Mouse (Mus musculus) gonadal fat pad, adult 2 months (tissue): ENCODE results near the gene Rps11. TPM values are rescaled to one million over a fixed set of nuclear protein-coding genes. Genes with fewer than 3 reads are reported as not detected.
A peak's percentile ranks its signal among the peaks of the same experiment; 100 is the strongest.
"Not testable (repeated sequence)": the region's sequence is repeated elsewhere in the genome, so short reads cannot be mapped to it uniquely, and the experiment has no call there.

Experiments
- DNase-seq: peaks from one replicate; pipeline ENCODE4 v3.0.0-alpha.2; 2012; ENCODE audit warnings: low read depth
- polyA plus RNA-seq: library from polyadenylated mRNA; depleted of rRNA; stranded (reverse); fragments of >200 nt; gene quantifications from 2 replicates; pipeline ENCODE4 v1.2.3, GENCODE M21; 2012

The Rps11 gene
- polyA plus RNA-seq, 1 experiment, result 218 TPM

GRCm38 (mm10) chr7:45110089-45110488, 14.2 kb downstream of the Rps11 start:
- DNase-seq, result not testable (repeated sequence)

- DNase-seq, result no peak
Observed at GRCm38 (mm10) chr7:45107052-45107645, 17.1 kb downstream of the Rps11 start.

GRCm38 (mm10) chr7:45106441-45106840, 17.8 kb downstream of the Rps11 start:
- no peak for DNase-seq

- no peak for DNase-seq
Observed at GRCm38 (mm10) chr7:45105491-45105890, 18.7 kb downstream of the Rps11 start.

GRCm38 (mm10) chr7:45104941-45105340, 19.3 kb downstream of the Rps11 start:
- no peak for DNase-seq

GRCm38 (mm10) chr7:45103652-45104180, 20.5 kb downstream of the Rps11 start, which contains the start of gene Fcgrt:
Gene Fcgrt (minus strand): TSS chr7:45103851.
- peak; percentile 93 for DNase-seq

- DNase-seq, result no peak
Observed at GRCm38 (mm10) chr7:45102940-45103585, 21.2 kb downstream of the Rps11 start.

GRCm38 (mm10) chr7:45102441-45102840, 21.8 kb downstream of the Rps11 start:
- no peak for DNase-seq

- no peak for DNase-seq
Observed at GRCm38 (mm10) chr7:45100046-45100445, 24.2 kb downstream of the Rps11 start.

- no peak for DNase-seq
Observed at GRCm38 (mm10) chr7:45098541-45099240, 25.5 kb downstream of the Rps11 start.

- no peak for DNase-seq
Observed at GRCm38 (mm10) chr7:45097479-45097878, 26.8 kb downstream of the Rps11 start.

- DNase-seq, result not testable (repeated sequence)
Observed at GRCm38 (mm10) chr7:45095965-45096364, 28.3 kb downstream of the Rps11 start.

- no peak for DNase-seq
Observed at GRCm38 (mm10) chr7:45095367-45095766, 28.9 kb downstream of the Rps11 start.

- no peak for DNase-seq
Observed at GRCm38 (mm10) chr7:45094121-45094520, 30.1 kb downstream of the Rps11 start.

- no peak for DNase-seq
Observed at GRCm38 (mm10) chr7:45093516-45093905, 30.7 kb downstream of the Rps11 start.

- no peak for DNase-seq
Observed at GRCm38 (mm10) chr7:45092828-45093515, 31.3 kb downstream of the Rps11 start.

GRCm38 (mm10) chr7:45092048-45092447, 32.2 kb downstream of the Rps11 start, which contains the start of gene Rcn3:
Gene Rcn3 (minus strand): TSS chr7:45092221.
- no peak for DNase-seq

- no peak for DNase-seq
Observed at GRCm38 (mm10) chr7:45091001-45091990, 32.9 kb downstream of the Rps11 start.

- DNase-seq, result no peak
Observed at GRCm38 (mm10) chr7:45090251-45090977, 33.8 kb downstream of the Rps11 start.

- DNase-seq, result no peak
Observed at GRCm38 (mm10) chr7:45088597-45088996, 35.6 kb downstream of the Rps11 start.
